Mouse (Mus musculus) erythroblast, adult 5-6 weeks (primary cell): ENCODE measurements around the gene Gm20388. TPM values are rescaled to one million over a fixed set of nuclear protein-coding genes. Genes with fewer than 3 reads are reported as not detected.

Source experiments
- ATAC-seq: replicated peaks from 2 replicates; pipeline ENCODE4 v1.8.0; 2016; ENCODE audit warnings: moderate number of reproducible peaks, mild to moderate bottlenecking, moderate TSS enrichment, inconsistent platforms; ENCODE audit not compliant: poor library complexity, low FRiP score, severe bottlenecking
- total RNA-seq, 2 experiments: library from RNA; stranded (forward) in 1 of 2; stranded (reverse) in 1 of 2; fragments of 150-400 nt in 1 of 2; fragments of 200-764, 138-1000 nt in 1 of 2; gene quantifications; 2 replicates each; pipeline versions ENCODE4 v1.2.3 to v1.2.4; 2015 to 2017; ENCODE audit warnings: low replicate concordance in 2 of 2

The Gm20388 gene
- total RNA-seq, 2 experiments from 2014 or later: 2.9 to 7.8 TPM

- ATAC-seq: no peak
Measured at GRCm38 (mm10) chr8:120004154-120004702, 93.6 kb downstream of the Gm20388 start.

- no peak for ATAC-seq
Measured at GRCm38 (mm10) chr8:120004705-120005381, 94.2 kb downstream of the Gm20388 start.

- no peak for ATAC-seq
Measured at GRCm38 (mm10) chr8:120006645-120007160, 96.1 kb downstream of the Gm20388 start.

- ATAC-seq: no peak
Measured at GRCm38 (mm10) chr8:120007178-120007577, 96.5 kb downstream of the Gm20388 start.

GRCm38 (mm10) chr8:120009284-120009683, 98.6 kb downstream of the Gm20388 start:
- no peak for ATAC-seq

- no peak for ATAC-seq
Measured at GRCm38 (mm10) chr8:120012491-120012890, 101.8 kb downstream of the Gm20388 start.

- no peak for ATAC-seq
Measured at GRCm38 (mm10) chr8:120012927-120013326, 102.3 kb downstream of the Gm20388 start.

- ATAC-seq: no peak
Measured at GRCm38 (mm10) chr8:120014267-120015023, 103.8 kb downstream of the Gm20388 start.

GRCm38 (mm10) chr8:120015916-120016315, 105.3 kb downstream of the Gm20388 start:
- ATAC-seq: no peak

- no peak for ATAC-seq
Measured at GRCm38 (mm10) chr8:120016424-120016823, 105.8 kb downstream of the Gm20388 start.

- ATAC-seq: no peak
Measured at GRCm38 (mm10) chr8:120017349-120017748, 106.7 kb downstream of the Gm20388 start.

GRCm38 (mm10) chr8:120017786-120018185, 107.1 kb downstream of the Gm20388 start:
- no peak for ATAC-seq

- no peak for ATAC-seq
Measured at GRCm38 (mm10) chr8:120018379-120018778, 107.7 kb downstream of the Gm20388 start.

GRCm38 (mm10) chr8:120019297-120019696, 108.7 kb downstream of the Gm20388 start:
- no peak for ATAC-seq

- ATAC-seq: no peak
Measured at GRCm38 (mm10) chr8:120020298-120020697, 109.7 kb downstream of the Gm20388 start.

- ATAC-seq: no peak
Measured at GRCm38 (mm10) chr8:120026199-120026598, 115.6 kb downstream of the Gm20388 start.

GRCm38 (mm10) chr8:120026991-120027390, 116.3 kb downstream of the Gm20388 start:
- ATAC-seq: no peak

GRCm38 (mm10) chr8:120030447-120030846, 119.8 kb downstream of the Gm20388 start:
- no peak for ATAC-seq

GRCm38 (mm10) chr8:120032549-120033208, 122.0 kb downstream of the Gm20388 start:
- ATAC-seq: no peak

- ATAC-seq: no peak
Measured at GRCm38 (mm10) chr8:120034471-120034870, 123.8 kb downstream of the Gm20388 start.
